Mouse (Mus musculus) ES-E14 (cell line): ENCODE measurements around the gene Hoxd12. TPM values are rescaled to one million over a fixed set of nuclear protein-coding genes. Genes with fewer than 3 reads are reported as not detected.
A peak's percentile ranks its signal among the peaks of the same experiment; 100 is the strongest.

ENCODE experiments used
- DNase-seq: peaks from one replicate; pipeline ENCODE4 v3.0.0-alpha.2; 2013; ENCODE audit warnings: low read depth, low spot score
- H3K27ac ChIP-seq: 2 replicates; pipeline ENCODE4 v1.5.1; 2012; ENCODE audit warnings: low read depth, mild to moderate bottlenecking, low read length, moderate library complexity, mixed read lengths; ENCODE audit not compliant: poor library complexity, insufficient read depth, severe bottlenecking
- H3K36me3 ChIP-seq: 2 replicates; pipeline ENCODE4 v1.6.1; 2012; ENCODE audit warnings: mild to moderate bottlenecking, low read length, moderate library complexity, mixed read lengths; ENCODE audit not compliant: control insufficient read depth, poor library complexity, insufficient read depth, severe bottlenecking
- H3K4me1 ChIP-seq, 2 experiments: fragments of 150-350 bp in 1 of 2; sonication (generic) in 1 of 2; 2 replicates each; pipeline ENCODE4 v1.6.1; 2012; ENCODE audit warnings: low read length in 2 of 2, mild to moderate bottlenecking in 1 of 2, mixed read lengths in 1 of 2; ENCODE audit not compliant: control insufficient read depth in 2 of 2, insufficient read depth in 2 of 2, poor library complexity in 1 of 2
- H3K4me3 ChIP-seq, 2 experiments: fragments of 150-350 bp in 1 of 2; sonication (generic) in 1 of 2; 2 replicates each; pipeline ENCODE4 v1.5.1; 2012; ENCODE audit warnings: low read length in 2 of 2, low read depth in 1 of 2, mild to moderate bottlenecking in 1 of 2, mixed read lengths in 1 of 2; ENCODE audit not compliant: insufficient read depth in 1 of 2, poor library complexity in 1 of 2, severe bottlenecking in 1 of 2
- H3K9ac ChIP-seq: 2 replicates; pipeline ENCODE4 v1.6.1; 2012; ENCODE audit warnings: low read depth, mild to moderate bottlenecking, low read length, mixed read lengths; ENCODE audit not compliant: poor library complexity, insufficient read depth, severe bottlenecking
- H3K9me3 ChIP-seq: fragments of 150-350 bp; sonication (generic); 2 replicates; pipeline ENCODE4 v1.6.1; 2012; ENCODE audit warnings: low read depth, mild to moderate bottlenecking, low read length; ENCODE audit not compliant: control insufficient read depth, insufficient read depth
- CHD2 ChIP-seq: IDR thresholded peaks from 2 replicates; pipeline ENCODE4 v1.6.1; 2014; ENCODE audit warnings: mild to moderate bottlenecking, low read depth, low read length, inconsistent platforms
- HCFC1 ChIP-seq: IDR thresholded peaks from 2 replicates; pipeline ENCODE4 v1.6.1; 2012; ENCODE audit warnings: low read length, inconsistent platforms, borderline replicate concordance; ENCODE audit not compliant: insufficient read depth
- MAFK ChIP-seq: IDR thresholded peaks from 2 replicates; pipeline ENCODE4 v1.6.1; 2014; ENCODE audit warnings: mild to moderate bottlenecking, low read depth, low read length, inconsistent platforms; ENCODE audit not compliant: insufficient read depth
- ZC3H11A ChIP-seq: IDR thresholded peaks from 2 replicates; pipeline ENCODE4 v1.6.1; 2012; ENCODE audit warnings: low read depth, mild to moderate bottlenecking, inconsistent platforms, low read length, borderline replicate concordance
- ZNF384 ChIP-seq: IDR thresholded peaks from 2 replicates; pipeline ENCODE4 v1.6.1; 2012; ENCODE audit warnings: low read depth, low read length, inconsistent platforms
- in situ Hi-C, 2 experiments: fragments of 600-800 bp; cut with MboI; formaldehyde crosslinking; loops; one replicate each; pipeline ENCODE4 v1.15.1; 2025; ENCODE audit warnings: low sequenced_read_pairs in 2 of 2, inconsistent platforms in 1 of 2; ENCODE audit not compliant: unreplicated experiment in 2 of 2
- total RNA-seq: library from RNA; depleted of rRNA; stranded (reverse); fragments of 300-350 nt; gene quantifications from 2 replicates; pipeline ENCODE4 v1.2.3, GENCODE M21; 2012

The Hoxd12 gene
- total RNA-seq, 1 experiment, result not detected

GRCm38 (mm10) chr2:74689574-74690337 lies 14.9 kb downstream of the Hoxd12 start:
- Histone ChIP-seq H3K36me3 (no peaks in the 10 kb centered on the region), H3K9me3 (no peaks in the 10 kb centered on the region), H3K9ac (no peak overlapping the region), H3K4me3 (no peak overlapping the region), H3K4me1 (peaks cover 0 to 1% of the 10 kb centered on the region in 2 experiments; a peak in 1 of 4 replicates), H3K27ac (no peak overlapping the region)
- TF ChIP-seq HCFC1 (no peak), ZNF384 (peak; percentile 34; the same call in 1 of the 2 replicates)
- in situ Hi-C loops, result loop anchor here (5.0 to 25.0 kb wide), 3 partner anchors 48 to 898 kb away; no protein-coding TSS in a partner anchor
- DNase-seq, result no peak

GRCm38 (mm10) chr2:74690338-74690716 lies 15.5 kb downstream of the Hoxd12 start:
- DNase-seq, result no peak
- peaks cover 0 to 1% of the 10 kb centered on the region in 2 experiments; a peak in 1 of 4 replicates for H3K4me1 ChIP-seq
- in situ Hi-C loops, result loop anchor here in 1 of 2 experiments (5.0 to 25.0 kb wide), 2 partner anchors 47 to 897 kb away; no protein-coding TSS in a partner anchor
- no peak for TF ChIP-seq ZNF384
- TF ChIP-seq MAFK, result no peak
- no peaks in the 10 kb centered on the region for H3K36me3 ChIP-seq
- H3K9ac ChIP-seq, result no peak overlapping the region
- H3K27ac ChIP-seq, result no peak overlapping the region
- no peak overlapping the region for H3K4me3 ChIP-seq
- no peaks in the 10 kb centered on the region for H3K9me3 ChIP-seq

DNA sequence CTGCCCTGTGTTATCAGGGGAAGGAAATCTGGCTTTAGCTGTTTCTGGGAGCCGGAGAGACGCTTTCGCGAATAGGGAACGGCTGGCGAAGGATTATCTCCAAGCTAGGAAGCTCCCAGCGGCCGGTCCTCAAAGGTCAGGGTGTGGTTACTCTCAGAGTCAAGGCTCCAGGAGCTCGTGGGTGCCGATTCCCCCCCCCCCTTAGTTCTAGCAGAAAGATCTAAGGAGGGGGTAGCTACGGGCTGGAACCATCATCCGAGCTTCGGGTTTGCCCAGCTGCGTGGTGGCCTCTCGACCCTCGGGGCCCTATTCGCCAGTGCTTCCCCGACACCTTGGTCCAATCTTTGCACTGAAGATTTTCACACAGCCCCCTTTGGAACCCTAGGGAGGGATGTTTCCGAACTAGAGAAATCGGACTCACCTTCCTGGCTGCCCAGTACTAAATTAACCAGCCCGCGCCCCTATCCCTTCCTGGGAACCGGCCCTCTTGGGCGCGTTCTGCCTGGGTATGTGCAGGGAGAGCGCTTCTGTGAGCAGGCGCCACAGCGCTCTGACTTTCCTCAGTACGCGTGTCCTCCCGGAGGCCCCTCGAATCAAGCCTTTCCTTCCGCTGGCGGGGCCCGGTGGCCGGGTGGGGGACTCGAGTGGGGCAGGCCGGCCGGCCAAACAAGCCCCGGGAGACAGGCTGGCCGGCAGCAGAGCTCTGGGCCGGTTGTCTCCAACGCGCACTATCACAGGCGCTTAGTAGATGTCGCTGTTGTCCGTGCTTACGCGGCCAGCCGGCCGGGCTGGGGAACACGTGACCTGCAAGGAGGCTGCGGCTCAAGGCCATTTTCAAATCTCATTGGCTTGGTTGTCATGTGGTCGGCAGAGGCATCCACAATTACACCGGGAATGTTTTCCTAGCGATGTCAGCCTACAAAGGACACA lies 16.5 kb downstream of the Hoxd12 start, which contains the start of gene Hoxd10:
Gene Hoxd10 (plus strand): TSS at position 903 of the 930 bp plus-strand sequence.
- peak within 1 kb of the TSS; percentile 39 to 52; a peak in 3 of 4 replicates for H3K4me3 ChIP-seq
- no peak within 1 kb of the TSS for H3K27ac ChIP-seq

DNA sequence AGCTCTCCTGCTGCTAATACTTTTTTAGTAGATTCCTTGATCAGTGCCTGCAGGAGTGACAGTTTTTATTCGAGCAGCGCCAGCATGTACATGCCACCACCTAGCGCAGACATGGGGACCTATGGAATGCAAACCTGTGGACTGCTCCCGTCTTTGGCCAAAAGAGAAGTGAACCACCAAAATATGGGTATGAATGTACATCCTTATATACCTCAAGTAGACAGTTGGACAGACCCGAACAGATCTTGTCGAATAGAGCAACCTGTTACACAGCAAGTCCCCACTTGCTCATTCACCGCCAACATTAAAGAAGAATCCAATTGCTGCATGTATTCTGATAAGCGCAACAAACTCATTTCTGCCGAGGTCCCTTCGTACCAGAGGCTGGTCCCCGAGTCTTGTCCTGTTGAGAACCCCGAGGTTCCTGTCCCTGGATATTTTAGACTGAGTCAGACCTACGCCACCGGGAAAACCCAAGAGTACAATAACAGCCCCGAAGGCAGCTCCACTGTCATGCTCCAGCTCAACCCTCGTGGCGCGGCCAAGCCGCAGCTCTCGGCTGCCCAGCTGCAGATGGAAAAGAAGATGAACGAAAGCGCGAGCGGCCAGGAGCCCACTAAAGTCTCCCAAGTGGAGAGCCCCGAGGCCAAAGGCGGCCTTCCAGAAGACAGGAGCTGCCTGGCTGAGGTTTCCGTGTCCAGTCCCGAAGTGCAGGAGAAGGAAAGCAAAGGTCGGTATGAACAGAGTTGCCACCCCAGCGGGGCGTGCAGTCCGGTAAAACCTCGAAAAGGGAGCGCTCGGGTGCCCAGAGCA lies 17.4 kb downstream of the Hoxd12 start:
- H3K36me3 ChIP-seq, result no peaks in the 10 kb centered on the region
- H3K9ac ChIP-seq, result no peak overlapping the region
- H3K4me3 ChIP-seq, result no peak overlapping the region
- DNase-seq, result no peak
- in situ Hi-C loops, result loop anchor here in 1 of 2 experiments (5.0 to 25.0 kb wide), 2 partner anchors 45 to 895 kb away; no protein-coding TSS in a partner anchor
- peaks cover 0 to 1% of the 10 kb centered on the region in 2 experiments; a peak in 1 of 4 replicates for H3K4me1 ChIP-seq
- no peak overlapping the region for H3K27ac ChIP-seq
- H3K9me3 ChIP-seq, result no peaks in the 10 kb centered on the region
- TF ChIP-seq MAFK (no peak), ZNF384 (no peak), ZC3H11A (no peak), CHD2 (no peak), HCFC1 (no peak)

More for the DNA sequence above, 16.5 kb downstream of the Hoxd12 start, which contains the start of gene Hoxd10:
- no peak within 1 kb of the TSS for H3K9ac ChIP-seq
- H3K4me1 ChIP-seq, result peaks cover 0 to 1% of the 10 kb centered on the region in 2 experiments; a peak in 1 of 4 replicates
- no peaks in the 10 kb centered on the region for H3K36me3 ChIP-seq
- in situ Hi-C loops, result loop anchor here in 1 of 2 experiments (5.0 to 25.0 kb wide), 2 partner anchors 46 to 896 kb away; no protein-coding TSS in a partner anchor
- DNase-seq, result no peak
- no peaks in the 10 kb centered on the region for H3K9me3 ChIP-seq
- no peak for TF ChIP-seq CHD2
- no peak for TF ChIP-seq ZNF384
- no peak for TF ChIP-seq ZC3H11A
- no peak for TF ChIP-seq MAFK
- TF ChIP-seq HCFC1, result no peak
